Comparison of ENCODE assay signal across 13 mouse cellular contexts in the genomic region with DNA sequence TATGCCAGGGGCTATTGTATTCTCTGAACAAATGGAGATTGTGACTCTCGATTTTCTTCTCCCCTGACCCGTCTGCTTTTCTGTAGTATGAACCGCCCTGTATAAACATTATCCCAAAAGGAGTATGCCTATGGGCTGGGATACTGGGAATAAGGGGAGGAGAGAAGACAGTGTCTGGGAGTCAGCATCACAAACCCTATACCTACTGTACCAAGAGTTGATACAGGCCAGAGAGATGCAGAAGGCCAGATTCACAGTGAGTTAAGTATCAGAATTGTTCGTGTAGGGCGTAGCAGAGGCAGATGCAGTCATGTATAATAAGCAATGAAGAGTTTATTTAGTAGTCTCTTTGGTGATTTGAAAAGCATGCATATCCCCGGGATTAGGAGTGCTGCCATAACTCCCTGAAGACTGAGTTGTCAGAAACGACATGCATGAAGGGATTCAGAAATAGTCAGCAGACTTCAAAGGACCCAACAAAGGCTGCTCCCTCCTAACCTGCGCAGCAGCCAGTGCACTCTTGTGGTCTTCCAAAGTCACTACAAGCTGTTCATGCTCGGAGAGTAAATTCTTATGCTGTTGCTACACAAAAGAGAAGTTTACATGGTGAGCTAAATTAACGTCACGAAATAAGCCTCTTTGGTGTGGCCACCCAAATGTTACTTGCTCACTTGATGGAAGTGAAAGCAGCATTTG. TPM values are rescaled to one million over a fixed set of nuclear protein-coding genes. Genes with fewer than 3 reads are reported as not detected.
DNase-seq lines count a peak whose midpoint lies in the region; ATAC-seq and TF ChIP-seq lines count a peak whose summit lies in the region.
"Had no signal": no experiment of that assay in that cellular context is flagged by ENCODE, and none has a peak within 500 bp of the region (broad histone marks: within the 10 kb centered on the region; RNA-seq: fewer than 3 reads in every experiment).

No protein-coding gene starts in this region.

- peak; percentile 47 for TF ChIP-seq CTCF in left cerebral cortex, adult 2 months (IDR thresholded peaks at IDR 0.05)
- peak; percentile 3 for TF ChIP-seq CTCF in ES-Bruce4 (IDR thresholded peaks at IDR 0.05; ENCODE audit: low read depth, low read length)

- no peaks in the 10 kb centered on the region for H3K27me3 ChIP-seq in embryonic facial prominence, embryonic 14.5 days (replicated peaks; ENCODE audit: control insufficient read depth, insufficient read depth, low read length)
- no peaks in the 10 kb centered on the region for H3K27me3 ChIP-seq in embryonic facial prominence, embryonic 10.5 days (replicated peaks; ENCODE audit: low read depth, poor library complexity, severe bottlenecking)
- no peaks in the 10 kb centered on the region for H3K27me3 ChIP-seq in ES-Bruce4 (ENCODE audit: control insufficient read depth, insufficient read depth, low read length, poor library complexity, severe bottlenecking)
- H3K27me3 ChIP-seq in midbrain, embryonic 15.5 days (replicated peaks), result no peaks in the 10 kb centered on the region
- H3K27me3 ChIP-seq: limb, embryonic 13.5 days had no signal

- no peak overlapping the region for H3K4me3 ChIP-seq in embryonic facial prominence, embryonic 14.5 days (ENCODE audit: low read depth, low read length)
- H3K4me3 ChIP-seq in embryonic facial prominence, embryonic 10.5 days, result no peak overlapping the region
- H3K4me3 ChIP-seq in left cerebral cortex, adult 2 months, result no peak overlapping the region
- no peak overlapping the region for H3K4me3 ChIP-seq in ES-Bruce4 (ENCODE audit: low read depth, low read length)
- no peak overlapping the region for H3K4me3 ChIP-seq in midbrain, embryonic 15.5 days
- H3K4me3 ChIP-seq: gastrocnemius, adult 2 months; limb, embryonic 13.5 days had no signal

- H3K4me1 ChIP-seq in embryonic facial prominence, embryonic 14.5 days (ENCODE audit: control insufficient read depth, insufficient read depth, low read length), result no peaks in the 10 kb centered on the region
- no peaks in the 10 kb centered on the region for H3K4me1 ChIP-seq in embryonic facial prominence, embryonic 10.5 days
- no peaks in the 10 kb centered on the region for H3K4me1 ChIP-seq in ES-Bruce4 (ENCODE audit: control insufficient read depth, insufficient read depth, low read length)
- 0 out of 2 replicates have a peak, but pooled peaks cover 4% of the 10 kb centered on the region for H3K4me1 ChIP-seq in midbrain, embryonic 15.5 days
- H3K4me1 ChIP-seq: limb, embryonic 13.5 days had no signal

- no peak for ATAC-seq in embryonic facial prominence, embryonic 14.5 days (ENCODE audit: low read depth)
- ATAC-seq in midbrain, embryonic 15.5 days (replicated peaks), result peak; percentile 94

- H3K9me3 ChIP-seq in embryonic facial prominence, embryonic 14.5 days (ENCODE audit: control insufficient read depth, low read length), result no peaks in the 10 kb centered on the region
- no peaks in the 10 kb centered on the region for H3K9me3 ChIP-seq in embryonic facial prominence, embryonic 10.5 days
- H3K9me3 ChIP-seq in ES-Bruce4 (replicated peaks; ENCODE audit: control insufficient read depth, insufficient read depth, low read length, poor library complexity, severe bottlenecking), result no peaks in the 10 kb centered on the region
- H3K9me3 ChIP-seq in midbrain, embryonic 15.5 days, result no peaks in the 10 kb centered on the region
- H3K9me3 ChIP-seq: limb, embryonic 13.5 days had no signal

- TF ChIP-seq EP300 in ES-Bruce4 (IDR thresholded peaks at IDR 0.05; ENCODE audit: insufficient read depth, low read depth, low read length), result no peak

- intact Hi-C loops in left cerebral cortex, adult 2 months (cut with DNase I), result no loop called here
- intact Hi-C loops in heart, postnatal 10 days (cut with DNase I), result no loop called here

- no peak overlapping the region for H3K9ac ChIP-seq in embryonic facial prominence, embryonic 14.5 days (ENCODE audit: low read depth, low read length)
- no peak overlapping the region for H3K9ac ChIP-seq in ES-Bruce4 (ENCODE audit: low read depth, poor library complexity, severe bottlenecking)
- H3K9ac ChIP-seq in midbrain, embryonic 15.5 days, result no peak overlapping the region
- H3K9ac ChIP-seq: limb, embryonic 13.5 days had no signal

- H3K4me2 ChIP-seq in embryonic facial prominence, embryonic 14.5 days (ENCODE audit: low read depth, low read length), result no peak overlapping the region
- H3K4me2 ChIP-seq in midbrain, embryonic 15.5 days, result no peak overlapping the region
- H3K4me2 ChIP-seq: limb, embryonic 13.5 days had no signal

- H3K36me3 ChIP-seq in embryonic facial prominence, embryonic 14.5 days (ENCODE audit: control insufficient read depth, insufficient read depth, low read length), result peaks cover 41% of the 10 kb centered on the region
- H3K36me3 ChIP-seq in embryonic facial prominence, embryonic 10.5 days (replicated peaks), result peaks cover 63% of the 10 kb centered on the region
- H3K36me3 ChIP-seq in ES-Bruce4 (ENCODE audit: control insufficient read depth, insufficient read depth, low read length, poor library complexity, severe bottlenecking), result no peaks in the 10 kb centered on the region
- H3K36me3 ChIP-seq in midbrain, embryonic 15.5 days (replicated peaks), result no peaks in the 10 kb centered on the region

- DNase-seq in embryonic facial prominence, embryonic 14.5 days (ENCODE audit: low spot score), result peak; percentile 31
- DNase-seq in embryonic facial prominence, embryonic 10.5 days (ENCODE audit: low spot score), result no peak
- DNase-seq in left cerebral cortex, adult 2 months (ENCODE audit: extremely low spot score in 1 of 2, low spot score in 2 of 2), result no peak
- no peak for DNase-seq in left cerebral cortex, adult 8-10 months (ENCODE audit: low spot score in 2 of 2)
- no peak for DNase-seq in heart, postnatal 10 days
- DNase-seq in gastrocnemius, postnatal 25 days, result no peak
- DNase-seq: B cell, adult 2 months; gastrocnemius, adult 2 months; kidney, adult 2 months; right cerebral cortex, postnatal 25 days had no signal

- no peak for TF ChIP-seq POLR2A in ES-Bruce4 (IDR thresholded peaks at IDR 0.05; ENCODE audit: insufficient read depth, low read length)

- WGBS in embryonic facial prominence, embryonic 14.5 days, result 70% methylated on average over 11 of the region's 11 CpGs
- 87% methylated on average over 11 of the region's 11 CpGs for WGBS in embryonic facial prominence, embryonic 10.5 days
- WGBS in midbrain, embryonic 15.5 days, result 54% methylated on average over 11 of the region's 11 CpGs

- H3K27ac ChIP-seq in embryonic facial prominence, embryonic 14.5 days (replicated peaks; ENCODE audit: low read depth, low read length), result no peak overlapping the region
- H3K27ac ChIP-seq in embryonic facial prominence, embryonic 10.5 days (replicated peaks), result no peak overlapping the region
- H3K27ac ChIP-seq in left cerebral cortex, adult 2 months, result no peak overlapping the region
- no peak overlapping the region for H3K27ac ChIP-seq in ES-Bruce4 (ENCODE audit: insufficient read depth, low read length)
- H3K27ac ChIP-seq in midbrain, embryonic 15.5 days, result no peak overlapping the region
- H3K27ac ChIP-seq: gastrocnemius, adult 2 months; limb, embryonic 13.5 days had no signal

RNA-seq across cellular contexts. Expression of gene Golim4, which starts 54.7 kb away (rescaled TPM):
- 57.4 and 58.0 TPM in 2 replicates for polyA plus RNA-seq in embryonic facial prominence, embryonic 14.5 days (2014; fragmentation: Nextera tagmentation; extraction: Ambion mirVana)
- 47.2 and 51.0 TPM in 2 replicates for polyA plus RNA-seq in embryonic facial prominence, embryonic 10.5 days (2016; fragmentation: Nextera tagmentation; extraction: Ambion mirVana)
- total RNA-seq in left cerebral cortex, adult 2 months (2021), result 10 to 100 TPM; 19.4 to 24.4 TPM
- 10 to 100 TPM; 20.8 to 27.6 (median 25.6) TPM for total RNA-seq in left cerebral cortex, adult 8-10 months (2022)
- polyA plus RNA-seq in ES-Bruce4 (2011; ENCODE audit: insufficient read depth, insufficient read length, low read depth, missing spikeins), result 12.0 and 17.3 TPM in 2 replicates
- 18.8 and 19.0 TPM in 2 replicates for polyA plus RNA-seq in midbrain, embryonic 15.5 days (2015; fragmentation: Nextera tagmentation; extraction: Ambion mirVana)
- total RNA-seq in heart, postnatal 10 days (2021), result 10 to 100 TPM; 30.7 to 32.7 TPM
- total RNA-seq in gastrocnemius, postnatal 25 days (2021), result 10 to 100 TPM; 14.9 to 16.0 TPM
